ENCODE assay signal across 8 mouse cellular contexts in genomic region chr1:132319242-132319641, GRCm38 (mm10). TPM values are rescaled to one million over a fixed set of nuclear protein-coding genes. Genes with fewer than 3 reads are reported as not detected.
DNase-seq lines count a peak whose midpoint lies in the region; ATAC-seq lines count a peak whose summit lies in the region.

No protein-coding gene starts in this region.

- 0 out of 2 replicates have a peak, but pooled peaks have one; percentile 59 for ATAC-seq in embryonic facial prominence, embryonic 15.5 days (ENCODE audit: insufficient number of reproducible peaks, low FRiP score, low TSS enrichment, low read depth)
- ATAC-seq in intestine, embryonic 16.5 days = peak; percentile 20; the same call in 1 of the 2 replicates
- ATAC-seq in megakaryocyte, adult 5-6 weeks (ENCODE audit: poor library complexity, severe bottlenecking) = 0 out of 2 replicates have a peak, but pooled peaks have one; percentile 11

- peaks cover 31% of the 10 kb centered on the region for H3K27me3 ChIP-seq in embryonic facial prominence, embryonic 15.5 days
- 0 out of 2 replicates have a peak, but pooled peaks cover 7% of the 10 kb centered on the region for H3K27me3 ChIP-seq in intestine, embryonic 16.5 days (replicated peaks; ENCODE audit: control insufficient read depth, insufficient read depth, low read length)

- no peaks in the 10 kb centered on the region for H3K9me3 ChIP-seq in embryonic facial prominence, embryonic 15.5 days (replicated peaks)
- no peaks in the 10 kb centered on the region for H3K9me3 ChIP-seq in intestine, embryonic 16.5 days (ENCODE audit: control insufficient read depth, low read length)

- peak overlapping the region; percentile 97; the same call in 1 of the 2 replicates for H3K4me2 ChIP-seq in embryonic facial prominence, embryonic 15.5 days (replicated peaks)
- no peak overlapping the region for H3K4me2 ChIP-seq in intestine, embryonic 16.5 days (ENCODE audit: low read depth, low read length)

- peak overlapping the region; percentile 23; the same call in 1 of the 2 replicates for H3K27ac ChIP-seq in embryonic facial prominence, embryonic 15.5 days (replicated peaks)
- H3K27ac ChIP-seq in intestine, embryonic 16.5 days (ENCODE audit: low read length) = 0 out of 2 replicates have a peak overlapping the region, but pooled peaks have one; percentile 31

- DNase-seq in adrenal gland, adult 18-20 months (ENCODE audit: low spot score in 2 of 2) = peak; percentile 55 to 60
- DNase-seq in adrenal gland, postnatal 4 days (ENCODE audit: low spot score in 2 of 2) = no peak
- DNase-seq in adrenal gland, postnatal 10 days = peak; percentile 82
- peak; percentile 82 for DNase-seq in testis, postnatal 14 days (ENCODE audit: low spot score)
- DNase-seq in yolk sac, embryonic 10.5 days (ENCODE audit: low spot score) = no peak

- no peak overlapping the region for H3K4me3 ChIP-seq in embryonic facial prominence, embryonic 15.5 days (replicated peaks)
- H3K4me3 ChIP-seq in intestine, embryonic 16.5 days (ENCODE audit: low read length) = no peak overlapping the region

- no peak overlapping the region for H3K9ac ChIP-seq in embryonic facial prominence, embryonic 15.5 days
- H3K9ac ChIP-seq in intestine, embryonic 16.5 days (ENCODE audit: low read depth, low read length) = no peak overlapping the region; the same call in 1 of the 2 replicates

- H3K4me1 ChIP-seq in embryonic facial prominence, embryonic 15.5 days = peaks cover 45% of the 10 kb centered on the region
- peaks cover 56% of the 10 kb centered on the region for H3K4me1 ChIP-seq in intestine, embryonic 16.5 days (ENCODE audit: control insufficient read depth, insufficient read depth, low read length)

- no peaks in the 10 kb centered on the region for H3K36me3 ChIP-seq in embryonic facial prominence, embryonic 15.5 days
- H3K36me3 ChIP-seq in intestine, embryonic 16.5 days (ENCODE audit: control insufficient read depth, insufficient read depth, low read length) = no peaks in the 10 kb centered on the region

- 47% methylated on average over 5 of the region's 5 CpGs for WGBS in embryonic facial prominence, embryonic 15.5 days
- WGBS in intestine, embryonic 16.5 days = 44% methylated on average over 5 of the region's 5 CpGs

RNA-seq across cellular contexts. Expression of gene Nuak2, which starts 3.3 kb away (rescaled TPM):
- total RNA-seq in adrenal gland, adult 18-20 months (2021) = 1 to 10 TPM; 4.6 to 6.9 TPM
- total RNA-seq in adrenal gland, postnatal 4 days (2021) = 1 to 10 TPM; 3.3 to 7.4 TPM
- total RNA-seq in adrenal gland, postnatal 10 days (2021) = 1 to 10 TPM; 3.4 to 3.9 TPM
- 8.5 and 9.1 TPM in 2 replicates for polyA plus RNA-seq in embryonic facial prominence, embryonic 15.5 days (2015; fragmentation: Nextera tagmentation; extraction: Ambion mirVana)
- 4.6 and 5.6 TPM in 2 replicates for polyA plus RNA-seq in intestine, embryonic 16.5 days (2015; fragmentation: Nextera tagmentation; extraction: Ambion mirVana)
- total RNA-seq in megakaryocyte, adult 5-6 weeks (2015) = 23.9 and 24.2 TPM in 2 replicates
- 14.3 and 16.7 TPM in 2 replicates for total RNA-seq in megakaryocyte, adult 5-6 weeks (2017)

RNA-seq across cellular contexts. Expression of gene Klhdc8a, which starts 20.8 kb away (rescaled TPM):
- 100 to 1,000 TPM; 114 to 144 TPM for total RNA-seq in adrenal gland, adult 18-20 months (2021)
- 100 to 1,000 TPM; 100 to 109 TPM for total RNA-seq in adrenal gland, postnatal 4 days (2021)
- total RNA-seq in adrenal gland, postnatal 10 days (2021) = 10 to 100 TPM; 56.5 to 69.6 TPM
- 0.29 and 0.87 TPM in 2 replicates for polyA plus RNA-seq in embryonic facial prominence, embryonic 15.5 days (2015; fragmentation: Nextera tagmentation; extraction: Ambion mirVana)
- 0.09 and 0.33 TPM in 2 replicates for polyA plus RNA-seq in intestine, embryonic 16.5 days (2015; fragmentation: Nextera tagmentation; extraction: Ambion mirVana)
- not detected in 2 replicates for total RNA-seq in megakaryocyte, adult 5-6 weeks (2015)
- total RNA-seq in megakaryocyte, adult 5-6 weeks (2017) = not detected in 2 replicates

Comparison
In these comparisons a context has a peak if more than half of its experiments do, and no peak if none do; other contexts are left out.
1. DNase-seq: peak in adrenal gland, adult 18-20 months (2 of 2), adrenal gland, postnatal 10 days (single experiment) and testis, postnatal 14 days (single experiment); none in adrenal gland, postnatal 4 days (0 of 2) and yolk sac, embryonic 10.5 days (single experiment).
2. RNA of gene Klhdc8a, which starts 20.8 kb away (total RNA-seq): 114 to 144 TPM in adrenal gland, adult 18-20 months, 100 to 109 TPM in adrenal gland, postnatal 4 days and 56.5 to 69.6 TPM in adrenal gland, postnatal 10 days; not detected in megakaryocyte, adult 5-6 weeks; every median in the first group is over 10 times any median in the second.
3. Peak in every context shown above with its lines, with median percentiles within 50 percentile points of each other: ATAC-seq.